Mouse (Mus musculus): Measurements from ENCODE around the gene Snx19.

The Snx19 gene

DNA sequence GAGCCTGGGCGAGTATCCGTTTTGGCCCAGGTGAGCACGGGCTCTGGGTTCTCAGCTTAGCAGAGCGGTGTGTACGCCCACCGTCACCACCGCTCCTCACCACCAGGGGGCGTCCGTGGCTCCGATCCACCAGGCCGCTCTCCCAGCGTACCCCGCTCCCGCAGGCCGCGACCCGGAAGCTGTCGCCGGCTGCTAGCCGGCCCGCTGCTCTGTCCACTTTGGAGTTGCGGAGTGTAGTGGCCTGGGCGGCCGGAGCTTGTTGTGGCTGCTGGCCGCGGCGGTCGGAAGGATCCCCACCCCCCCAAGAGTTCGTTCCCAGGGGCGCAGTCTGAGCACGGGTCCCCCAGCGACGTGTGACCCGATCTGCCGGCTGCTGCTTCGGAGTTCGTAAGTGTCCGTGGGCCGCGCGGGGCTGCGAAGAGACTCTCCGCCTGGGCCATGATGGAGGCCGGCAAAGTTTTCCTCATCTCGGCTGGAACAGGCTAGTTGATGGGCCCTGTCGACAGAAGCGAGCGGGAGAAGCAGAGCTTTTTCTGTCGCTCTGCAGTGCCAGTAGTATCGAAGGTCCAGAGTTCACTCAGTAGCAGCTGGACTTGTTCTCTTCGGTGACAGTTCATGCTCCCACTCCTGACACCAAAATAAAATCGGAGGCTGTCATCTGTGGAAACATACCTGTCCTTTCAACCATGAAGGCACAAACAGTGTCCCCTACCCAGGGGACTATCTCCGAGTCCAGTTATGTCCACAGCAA is at the start of gene Snx19:
Gene Snx19 (plus strand): TSS at position 227 of the 751 bp plus-strand sequence.
- peak; percentile 40 for DNase-seq (ENCODE audit: low read depth, low spot score)

DNA sequence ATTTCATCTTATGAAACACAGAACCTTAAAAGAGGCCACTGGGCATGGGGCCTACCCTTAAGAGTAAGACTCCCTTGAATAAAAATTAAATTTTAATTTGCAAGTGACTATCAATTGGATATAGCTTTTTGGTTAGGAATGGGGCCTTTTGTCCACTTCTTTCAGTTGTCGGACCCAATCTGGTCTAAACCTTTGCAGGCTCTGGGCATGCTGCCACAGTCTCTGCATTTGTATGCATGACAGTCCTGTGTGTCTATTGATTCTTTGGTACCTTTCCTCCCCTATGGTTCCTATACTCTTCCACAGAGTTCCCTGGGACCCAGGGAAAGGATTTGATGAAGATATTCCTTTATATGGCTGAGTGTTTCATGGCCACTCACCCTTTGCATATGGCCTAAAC is 26.1 kb upstream of the Snx19 start:
- DNase-seq (ENCODE audit: low read depth, low spot score): no peak

DNA sequence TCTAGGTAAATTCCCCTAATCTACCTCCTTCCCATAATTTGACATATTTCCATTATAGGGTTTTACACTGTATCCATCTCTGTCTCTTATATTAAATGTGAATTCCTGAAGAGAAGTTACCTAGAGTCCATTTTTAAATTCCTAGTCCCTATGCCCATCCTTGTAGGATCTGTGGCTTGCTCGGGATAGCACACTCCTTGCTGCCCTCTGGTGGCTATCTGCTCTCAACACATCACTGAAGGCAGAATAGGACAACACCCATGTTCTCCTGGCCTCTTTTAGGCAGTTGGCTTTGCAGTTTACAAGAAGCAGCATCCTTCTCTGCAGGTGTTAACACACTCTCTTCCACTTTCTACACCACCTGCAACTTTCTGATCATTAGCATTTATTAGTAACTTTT is 4.0 kb upstream of the Snx19 start:
- no peak for DNase-seq (ENCODE audit: low read depth, low spot score)

DNA sequence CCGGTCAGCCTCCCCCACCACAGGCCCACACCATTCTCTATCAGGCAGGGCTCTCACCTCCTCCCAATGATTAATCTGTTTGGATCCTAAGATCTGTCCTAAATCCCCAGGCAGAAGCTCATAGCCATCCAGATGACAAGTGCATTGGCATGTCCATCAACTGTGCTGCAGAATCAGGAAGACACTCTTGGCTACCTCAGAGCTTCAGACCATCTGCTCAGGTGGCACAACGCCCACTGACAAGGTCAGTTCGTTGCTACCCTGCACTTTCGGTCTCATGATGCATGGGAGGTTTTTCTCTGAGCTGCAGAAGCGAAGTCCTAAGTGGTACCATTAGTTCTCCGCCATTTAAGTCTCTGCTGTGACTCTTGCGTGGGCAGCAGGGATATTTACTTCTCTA is 1.7 kb upstream of the Snx19 start:
- DNase-seq (ENCODE audit: low read depth, low spot score): no peak

DNA sequence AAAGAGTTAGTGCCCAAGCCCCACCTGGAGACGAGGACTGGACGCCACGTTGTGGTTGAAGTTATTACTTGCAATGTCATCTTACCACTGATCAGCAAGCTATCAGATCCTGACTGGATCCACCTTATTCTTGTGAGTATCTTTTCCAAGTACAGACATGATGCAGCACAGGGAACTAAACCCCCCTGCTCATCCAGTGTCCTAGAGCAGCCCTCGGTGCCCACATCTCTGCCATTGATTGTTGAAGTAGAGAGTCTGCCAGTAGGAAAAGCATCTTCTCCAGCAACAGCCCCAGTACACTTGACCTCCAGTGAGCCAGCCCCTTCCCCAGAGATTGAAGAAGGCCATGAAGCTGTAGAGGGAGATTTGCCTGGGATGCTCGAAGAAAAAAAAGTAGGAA is 1.3 kb downstream of the Snx19 start:
- DNase-seq (ENCODE audit: low read depth, low spot score): no peak

DNA sequence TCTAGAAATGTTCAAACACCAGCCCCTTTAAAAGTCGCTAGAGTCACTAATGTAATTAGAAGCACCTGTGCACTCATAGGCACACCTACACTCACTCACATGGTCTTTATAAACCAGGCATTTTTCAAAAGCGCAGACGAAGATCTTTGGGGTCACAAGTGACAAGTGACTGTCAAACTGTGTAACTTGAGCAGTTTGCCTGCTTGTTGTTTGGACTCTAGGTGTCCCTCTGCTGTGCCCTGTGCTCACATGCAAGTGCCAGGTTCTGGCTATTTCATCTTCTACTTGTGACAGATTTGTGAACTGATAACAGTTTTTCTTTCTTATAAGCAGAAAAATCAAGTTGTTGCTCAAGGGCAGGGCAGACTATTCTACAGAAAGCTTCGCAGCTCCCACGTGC is 3.5 kb downstream of the Snx19 start:
- no peak for DNase-seq (ENCODE audit: low read depth, low spot score)

DNA sequence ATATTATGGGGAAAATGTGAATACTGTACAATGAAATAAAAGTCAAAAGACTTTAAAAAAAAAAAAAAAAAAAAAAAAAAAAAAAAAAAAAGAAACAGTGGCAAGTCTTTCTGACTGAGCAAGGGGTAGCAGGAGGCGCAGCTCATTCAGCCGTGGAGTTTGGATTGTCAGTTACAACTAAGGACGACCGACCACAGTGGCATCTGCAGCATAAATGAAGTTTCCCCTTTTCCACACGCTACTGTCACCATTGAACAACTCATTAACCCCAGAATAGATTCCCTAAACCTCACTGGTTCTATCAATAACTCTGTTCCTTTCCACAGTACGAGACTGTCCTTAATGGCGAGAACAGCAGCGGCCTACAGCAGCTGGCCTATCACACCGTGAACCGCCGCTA is 5.0 kb downstream of the Snx19 start:
- no peak for DNase-seq (ENCODE audit: low read depth, low spot score)

DNA sequence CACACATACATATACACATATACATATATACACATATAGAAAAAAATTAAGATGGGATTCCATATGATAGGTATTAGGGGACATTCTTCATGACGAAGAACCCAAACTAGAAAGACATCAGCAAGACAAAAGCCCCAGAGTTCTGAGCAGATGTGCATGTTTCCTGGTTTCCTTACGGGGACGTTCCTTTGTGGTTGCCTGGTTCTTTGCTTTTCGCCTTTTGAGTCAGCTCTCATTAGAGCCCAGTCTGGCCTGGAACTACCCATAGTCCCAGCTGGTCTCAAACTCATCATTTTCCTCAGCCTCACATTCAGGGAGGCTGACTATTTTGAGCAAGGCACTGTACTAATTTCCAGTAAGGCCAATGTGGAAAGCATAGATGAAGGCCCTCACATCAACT is 7.0 kb downstream of the Snx19 start:
- no peak for DNase-seq (ENCODE audit: low read depth, low spot score)

DNA sequence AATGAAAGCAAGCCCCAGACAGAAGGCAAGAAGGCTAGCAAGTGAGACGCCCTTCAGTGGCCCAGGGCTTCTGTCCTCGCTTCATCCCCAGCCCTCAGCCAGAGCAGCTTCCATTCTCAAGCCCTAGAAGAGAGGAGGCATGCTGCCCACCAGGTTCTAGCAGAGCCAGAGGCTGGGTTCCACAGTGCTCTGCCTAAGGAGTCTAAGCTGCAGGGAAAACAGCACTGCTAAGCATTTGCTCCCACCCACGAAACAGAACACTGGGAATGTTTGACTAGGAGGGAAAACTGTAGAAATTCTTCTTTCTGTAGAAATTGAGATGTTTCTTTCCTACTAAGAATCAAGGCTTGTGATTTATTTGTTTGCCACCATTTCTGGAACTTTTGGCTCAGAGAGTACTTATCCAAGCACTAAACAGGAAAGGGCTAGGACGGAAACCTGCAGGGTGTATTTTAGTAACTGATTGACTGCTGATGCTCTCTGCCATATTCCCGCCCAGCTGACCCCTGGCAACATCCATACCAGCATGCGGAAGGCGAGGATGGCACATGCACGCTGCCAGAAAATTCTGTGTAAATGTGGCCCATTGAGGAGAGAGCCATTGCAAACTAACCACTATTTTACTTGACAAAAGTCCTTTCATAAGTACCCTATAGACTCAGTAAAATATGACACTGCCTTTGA is 9.1 kb downstream of the Snx19 start:
- no peak for DNase-seq (ENCODE audit: low read depth, low spot score)

DNA sequence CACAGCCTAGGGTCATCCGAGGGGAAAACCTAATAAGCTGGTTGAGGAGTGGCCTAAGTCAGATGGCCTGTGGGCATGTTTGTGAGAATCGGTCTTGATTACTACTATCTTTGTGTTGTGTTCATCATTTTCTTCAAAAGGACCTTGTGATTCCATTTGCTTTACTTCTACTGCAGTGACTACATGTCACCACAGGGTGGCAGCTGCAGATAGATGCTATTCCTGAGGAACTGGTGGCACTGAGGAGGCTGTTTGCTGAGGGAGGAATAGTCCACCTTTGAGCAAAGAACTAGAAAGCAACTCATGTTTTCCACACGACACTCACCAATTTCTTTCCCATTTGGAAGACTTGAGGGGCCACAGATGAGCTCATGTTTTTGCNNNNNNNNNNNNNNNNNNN is 11.6 kb downstream of the Snx19 start:
- no peak for DNase-seq (ENCODE audit: low read depth, low spot score)

DNA sequence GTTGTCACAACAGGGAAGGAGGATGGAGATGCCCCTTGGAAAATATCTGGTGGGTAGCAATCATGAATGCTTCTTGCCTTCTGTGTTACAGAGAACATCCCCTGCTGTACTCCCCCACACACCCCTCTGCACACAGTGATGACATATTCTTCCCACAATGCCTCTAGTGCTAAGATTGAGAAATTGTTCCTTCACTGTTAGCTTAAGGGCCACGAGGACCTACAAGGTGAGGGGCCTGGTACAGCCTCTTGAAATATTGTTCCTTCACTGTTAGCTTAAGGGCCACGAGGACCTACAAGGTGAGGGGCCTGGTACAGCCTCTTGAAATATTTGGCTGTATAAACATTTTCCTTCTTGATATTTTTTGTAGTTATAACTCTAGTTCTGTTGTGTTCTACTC is 14.9 kb downstream of the Snx19 start:
- DNase-seq (ENCODE audit: low read depth, low spot score): no peak

DNA sequence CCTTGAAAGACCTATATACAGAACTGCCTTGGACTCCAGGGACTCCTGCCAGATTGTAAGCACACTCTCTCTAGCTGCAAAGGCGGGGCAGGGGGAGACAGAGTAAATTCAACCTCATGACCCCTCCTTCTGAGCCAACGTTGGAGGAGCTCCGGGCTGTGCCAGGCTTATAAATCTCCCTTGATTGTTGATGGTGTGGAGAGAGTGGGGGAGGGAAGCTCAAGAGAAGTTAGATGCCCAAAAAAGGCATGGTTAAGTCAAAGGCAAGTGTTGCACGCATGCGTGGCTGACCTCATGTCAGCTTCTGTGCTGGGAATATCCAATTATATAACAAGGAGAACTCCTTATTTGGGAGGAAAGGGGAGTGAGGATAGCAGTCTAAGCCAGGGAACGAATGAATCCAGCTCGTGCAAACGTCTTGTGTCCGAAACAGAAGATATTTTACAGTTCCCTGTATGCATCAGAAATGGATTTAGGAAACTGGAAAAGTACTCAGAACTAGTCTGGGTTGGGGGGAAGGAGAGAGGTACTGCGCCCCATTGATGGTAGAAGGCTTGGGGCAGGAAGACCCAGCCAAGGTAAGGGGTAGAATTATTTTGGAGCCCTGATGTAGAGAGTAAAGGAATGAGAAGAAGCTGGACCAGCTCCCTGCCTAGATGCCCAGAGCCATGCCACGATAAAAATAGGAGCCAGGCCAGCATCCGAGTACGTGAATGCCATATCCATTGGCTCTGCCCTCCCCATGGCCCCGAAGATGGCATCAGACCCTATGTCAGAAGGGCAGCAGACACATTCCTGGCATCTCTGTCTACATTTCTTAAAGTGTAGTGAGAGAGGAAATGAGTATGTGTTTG is 18.6 kb downstream of the Snx19 start:
- no peak for DNase-seq (ENCODE audit: low read depth, low spot score)

DNA sequence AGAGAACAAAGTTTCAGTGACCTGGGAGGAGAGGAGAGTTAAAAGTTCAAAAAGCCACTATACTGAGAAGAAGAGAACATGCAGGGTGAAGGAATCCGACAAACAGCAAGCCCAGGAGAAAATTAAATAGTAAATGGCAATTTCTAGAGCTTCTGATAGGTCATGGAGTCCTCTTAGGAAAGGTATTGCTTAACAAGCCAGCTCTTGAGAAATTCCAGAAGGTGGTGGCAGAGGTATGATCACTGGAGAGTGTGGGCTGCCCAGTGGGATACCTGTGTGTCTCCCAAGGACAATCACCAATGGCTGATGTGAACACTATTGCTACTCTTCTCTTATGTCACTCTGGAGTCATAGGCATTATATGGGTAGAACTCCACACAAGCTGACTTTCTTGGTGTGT is 19.2 kb downstream of the Snx19 start:
- DNase-seq (ENCODE audit: low read depth, low spot score): no peak

DNA sequence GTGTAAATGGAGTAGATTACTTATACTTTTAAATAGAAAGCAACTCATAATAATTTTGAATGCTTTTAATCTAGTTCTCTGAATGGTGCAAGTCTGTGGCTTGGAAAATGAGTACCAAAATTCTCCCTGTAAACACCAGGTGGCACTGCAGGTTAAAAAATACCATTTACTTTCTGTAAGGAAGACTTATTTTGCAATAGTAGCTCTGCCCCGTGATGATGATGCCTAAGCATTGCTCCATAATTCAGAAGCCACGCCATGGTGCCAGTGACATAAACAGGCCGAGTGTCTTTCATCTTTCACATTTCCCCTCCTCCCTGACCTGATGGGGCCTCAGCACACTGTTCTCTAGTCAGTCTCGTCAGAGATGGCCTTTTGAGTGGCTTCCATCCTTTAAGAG is 21.6 kb downstream of the Snx19 start:
- DNase-seq (ENCODE audit: low read depth, low spot score): peak; percentile 36

DNA sequence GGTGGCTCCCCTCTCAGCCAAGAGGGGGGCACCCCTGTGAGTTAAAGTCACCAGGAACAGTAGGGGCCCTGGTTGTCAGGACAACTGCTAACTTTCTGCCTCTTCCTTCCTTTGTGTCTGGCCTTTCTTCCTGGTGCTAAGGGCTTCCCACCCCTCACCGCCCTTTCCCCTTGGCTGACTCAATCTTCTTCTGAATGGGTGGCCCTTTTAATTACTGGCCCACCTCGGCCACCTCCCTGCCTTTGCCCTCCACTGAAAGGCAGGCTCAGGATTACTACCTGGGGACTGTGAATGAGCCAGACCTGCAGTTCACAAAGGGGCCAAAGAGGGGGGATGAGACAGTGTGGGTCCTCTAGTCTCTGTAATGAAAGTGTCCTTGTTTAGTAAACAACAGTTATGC is 23.0 kb downstream of the Snx19 start:
- no peak for DNase-seq (ENCODE audit: low read depth, low spot score)

DNA sequence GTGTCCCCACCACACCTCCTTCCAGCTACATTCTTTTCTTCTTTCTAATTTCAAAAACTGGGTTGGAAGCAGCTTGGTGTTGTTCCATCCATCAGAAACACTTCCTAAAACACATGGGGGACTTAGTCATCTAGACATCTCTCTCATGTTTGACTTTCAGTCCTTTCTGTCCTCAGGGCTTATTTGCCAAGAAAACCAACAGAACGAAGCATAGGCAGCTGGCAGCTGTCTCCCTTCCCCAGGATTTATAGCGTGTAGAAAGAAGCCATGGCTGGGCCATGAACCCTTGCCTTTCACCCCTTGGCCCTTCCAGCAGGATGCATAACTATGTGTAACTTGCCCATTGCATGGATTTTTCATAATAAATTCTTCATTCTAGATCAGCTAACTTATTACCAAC is 23.9 kb downstream of the Snx19 start:
- DNase-seq (ENCODE audit: low read depth, low spot score): no peak

DNA sequence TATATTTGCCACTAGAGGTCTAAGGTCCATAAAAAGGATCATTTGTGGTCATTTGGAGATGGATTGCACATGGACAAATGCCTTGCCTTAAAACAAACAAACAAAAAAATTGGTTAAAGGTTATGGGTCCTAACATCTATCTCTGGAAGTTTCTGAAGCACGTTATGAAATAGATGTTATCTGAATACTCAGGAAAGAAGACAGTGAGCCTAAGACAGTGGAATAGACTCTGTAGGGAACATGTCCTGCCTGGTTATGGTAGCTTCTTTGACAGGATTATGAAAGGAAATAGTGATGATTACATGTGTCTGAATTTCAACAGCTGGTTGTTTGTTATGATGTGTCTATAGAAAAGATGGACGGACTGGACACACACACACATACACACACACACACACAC is 27.6 kb downstream of the Snx19 start:
- no peak for DNase-seq (ENCODE audit: low read depth, low spot score)

DNA sequence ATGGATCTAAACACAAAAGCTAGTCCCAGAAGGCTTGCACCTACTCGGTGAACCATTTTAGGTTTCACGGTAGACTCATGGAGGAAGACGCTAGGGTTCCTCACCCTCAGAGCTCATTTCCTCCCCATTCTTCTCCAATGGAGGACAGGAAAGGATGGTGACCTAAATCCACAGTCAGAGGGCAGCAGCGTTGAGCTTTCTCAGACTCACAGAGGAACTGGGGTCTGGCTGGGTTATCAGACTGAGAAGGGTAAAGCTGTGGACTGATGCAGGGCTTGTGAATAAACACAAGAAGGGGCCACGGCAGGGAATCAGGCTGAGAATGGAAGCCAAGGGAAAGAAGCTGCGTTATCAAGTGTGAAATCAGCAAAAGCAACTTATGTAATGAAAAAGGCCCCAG is 29.3 kb downstream of the Snx19 start:
- no peak for DNase-seq (ENCODE audit: low read depth, low spot score)

DNA sequence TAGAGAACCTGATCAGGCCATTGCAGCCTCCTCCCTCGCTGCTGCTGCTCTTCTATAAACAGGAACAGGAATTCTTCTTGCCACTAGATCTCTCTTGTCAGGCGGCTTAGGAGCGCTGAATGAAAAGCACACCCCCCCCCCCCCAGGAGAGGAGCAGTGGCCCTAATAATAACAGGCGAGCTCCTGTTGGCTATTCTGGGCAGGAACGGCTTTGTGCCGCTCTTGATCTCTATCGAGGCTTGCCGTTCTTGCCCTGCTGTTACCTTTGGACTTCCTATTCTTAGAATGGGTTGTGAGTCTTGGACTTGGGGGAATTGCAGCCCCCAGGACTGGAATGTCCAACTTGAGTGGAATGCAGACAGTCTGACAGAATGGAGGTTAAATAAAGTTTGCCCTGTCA is 33.6 kb downstream of the Snx19 start:
- DNase-seq (ENCODE audit: low read depth, low spot score): no peak

DNA sequence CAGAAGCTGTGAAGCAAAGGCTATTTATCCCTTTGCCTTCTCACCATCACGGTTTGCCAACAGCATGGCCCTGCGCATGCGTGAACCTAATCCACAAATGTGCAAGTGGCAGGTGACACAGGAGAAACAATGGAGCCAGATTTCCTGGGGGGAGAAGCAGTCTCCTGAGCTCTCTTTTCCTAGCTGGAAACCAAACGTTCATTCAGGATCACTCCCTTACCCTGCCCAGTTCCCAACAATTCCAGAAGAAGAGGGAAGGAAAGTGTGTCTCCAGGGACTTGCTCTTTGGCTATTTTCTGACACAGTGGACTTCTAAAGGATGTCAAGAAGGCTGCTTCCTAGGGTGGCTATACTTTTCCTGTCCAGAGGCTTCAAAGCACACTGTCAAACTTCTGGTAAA is 37.8 kb downstream of the Snx19 start:
- DNase-seq (ENCODE audit: low read depth, low spot score): no peak

DNA sequence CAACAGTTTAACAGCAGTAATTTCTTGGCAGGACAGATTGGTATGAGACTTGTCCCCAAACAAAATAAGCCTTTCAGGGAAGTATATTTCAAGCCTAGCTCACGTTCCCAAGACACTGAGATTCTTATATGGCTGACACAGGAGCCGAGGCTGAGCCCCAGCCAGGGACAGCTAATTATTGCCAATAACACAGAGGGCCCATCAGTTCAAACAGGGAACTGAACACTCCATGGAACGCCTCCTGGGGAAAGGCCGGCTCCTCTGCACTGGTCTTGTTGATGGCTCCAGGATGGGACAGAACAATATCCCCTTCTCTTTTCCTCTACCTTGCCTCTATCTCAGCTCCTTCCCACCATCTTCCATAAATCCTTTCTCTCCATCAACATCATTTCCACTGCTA is 53.1 kb downstream of the Snx19 start:
- no peak for DNase-seq (ENCODE audit: low read depth, low spot score)

DNA sequence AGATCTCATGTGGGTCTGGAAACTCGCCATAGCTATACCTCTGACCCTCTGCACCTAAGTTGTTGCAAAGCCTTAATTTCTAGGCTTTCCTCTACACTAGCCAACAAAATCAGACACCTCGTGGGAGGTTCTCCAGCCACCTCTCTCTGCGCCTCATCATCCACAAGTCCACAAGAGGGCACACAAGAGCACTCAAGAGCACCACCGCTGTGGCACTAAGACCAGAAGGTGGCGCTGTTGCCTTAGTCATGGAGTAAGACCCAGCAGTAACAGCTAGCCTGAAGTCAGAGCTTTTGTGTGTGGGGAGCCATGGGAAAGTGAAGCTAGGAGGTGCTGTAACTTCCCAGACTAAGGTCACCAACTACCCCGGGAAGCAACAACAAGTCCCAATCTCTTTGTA is 53.6 kb downstream of the Snx19 start:
- peak; percentile 90 for DNase-seq (ENCODE audit: low read depth, low spot score)

DNA sequence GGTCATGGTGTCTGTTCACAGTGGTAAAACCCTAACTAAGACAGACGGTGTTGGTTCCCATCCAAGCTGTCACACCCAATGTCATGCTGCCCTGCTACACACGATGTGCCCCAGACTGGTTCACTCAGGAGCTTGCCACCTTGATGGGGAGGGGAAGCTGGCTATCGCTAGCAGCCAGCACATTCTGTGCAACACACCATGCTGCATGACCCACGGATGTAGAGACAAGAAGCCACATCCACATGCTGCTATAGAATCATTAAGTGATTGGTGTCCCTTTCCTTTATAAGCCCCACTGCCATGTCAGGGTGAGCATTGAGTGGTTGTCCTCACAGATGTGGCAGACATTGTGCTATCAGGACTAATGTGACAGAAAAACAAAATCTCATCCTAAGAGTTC is 55.2 kb downstream of the Snx19 start:
- DNase-seq (ENCODE audit: low read depth, low spot score): no peak
